Mouse (Mus musculus) liver, adult 2 months (tissue): ENCODE measurements around the gene Slc5a6. TPM values are rescaled to one million over a fixed set of nuclear protein-coding genes. Genes with fewer than 3 reads are reported as not detected.

Source experiments
- DNase-seq: peaks from one replicate; pipeline ENCODE4 v3.0.0-alpha.2; 2011; ENCODE audit warnings: low read depth, low spot score; ENCODE audit errors: extremely low read depth
- H3K27ac ChIP-seq: fragments of 200-500 bp; replicated peaks from 2 replicates; pipeline ENCODE4 v1.5.1; 2012; ENCODE audit warnings: low read depth, mild to moderate bottlenecking, control low read depth, inconsistent platforms, low read length; ENCODE audit not compliant: insufficient read depth
- H3K27me3 ChIP-seq: fragments of 200-500 bp; 2 replicates; pipeline ENCODE4 v1.6.1; 2012; ENCODE audit warnings: mild to moderate bottlenecking, moderate library complexity, low read length, inconsistent platforms; ENCODE audit not compliant: control insufficient read depth, insufficient read depth
- H3K36me3 ChIP-seq: fragments of 200-500 bp; 2 replicates; pipeline ENCODE4 v1.6.1; 2012; ENCODE audit warnings: low read length, inconsistent platforms; ENCODE audit not compliant: control insufficient read depth, insufficient read depth
- H3K4me1 ChIP-seq: fragments of 200-500 bp; 2 replicates; pipeline ENCODE4 v1.6.1; 2011; ENCODE audit warnings: low read length; ENCODE audit not compliant: control insufficient read depth, insufficient read depth
- H3K4me3 ChIP-seq: fragments of 200-500 bp; 2 replicates; pipeline ENCODE4 v1.5.1; 2011; ENCODE audit warnings: low read depth, mild to moderate bottlenecking, control low read depth, low read length, moderate library complexity; ENCODE audit not compliant: insufficient read depth
- H3K79me2 ChIP-seq: fragments of 200-500 bp; 2 replicates; pipeline ENCODE4 v1.6.1; 2012; ENCODE audit warnings: inconsistent platforms, mild to moderate bottlenecking, low read length, moderate library complexity; ENCODE audit not compliant: control insufficient read depth, insufficient read depth
- H3K9ac ChIP-seq: fragments of 200-500 bp; 2 replicates; pipeline ENCODE4 v1.6.1; 2012; ENCODE audit warnings: low read depth, mild to moderate bottlenecking, control low read depth, inconsistent platforms, low read length
- CTCF ChIP-seq: fragments of 200-500 bp; IDR thresholded peaks from 2 replicates; pipeline ENCODE4 v1.5.1; 2011; ENCODE audit warnings: low read depth, low read length, control low read depth
- POLR2A ChIP-seq: fragments of 200-500 bp; IDR thresholded peaks from 2 replicates; pipeline ENCODE4 v1.6.1; 2011; ENCODE audit warnings: low read length, control low read depth; ENCODE audit not compliant: insufficient read depth; ENCODE audit errors: extremely low read depth
- WGBS: fragments of 180-500 bp; shearing (Covaris S2); methylation state at CpG from one replicate; pipeline ENCODE4 v1.1.7; 2018; 5-methylcytosine and 5-hydroxymethylcytosine counted together
- polyA plus RNA-seq: library from polyadenylated mRNA; depleted of rRNA; stranded (reverse); fragments of >200 nt; gene quantifications from 2 replicates; pipeline ENCODE4 v1.2.3, GENCODE M21; 2012
- total RNA-seq: library from RNA; depleted of rRNA; stranded (reverse); fragments of >200 nt; gene quantifications from 2 replicates; pipeline ENCODE4 v1.2.3, GENCODE M21; 2014

The Slc5a6 gene
- total and polyA plus RNA-seq, 2 experiments, result 6.7 to 16.2 TPM

GRCm38 (mm10) chr5:31073176-31073575 lies 24.5 kb upstream of the Slc5a6 start:
- TF ChIP-seq CTCF (no peak), POLR2A (no peak)
- Histone ChIP-seq H3K9ac (no peak overlapping the region), H3K4me3 (no peak overlapping the region), H3K79me2 (no peaks in the 10 kb centered on the region), H3K4me1 (no peaks in the 10 kb centered on the region), H3K27me3 (no peaks in the 10 kb centered on the region), H3K27ac (no peak overlapping the region), H3K36me3 (peaks cover 22% of the 10 kb centered on the region)
- no peak for DNase-seq
- 88% methylated on average over 12 of the region's 12 CpGs for WGBS

DNA sequence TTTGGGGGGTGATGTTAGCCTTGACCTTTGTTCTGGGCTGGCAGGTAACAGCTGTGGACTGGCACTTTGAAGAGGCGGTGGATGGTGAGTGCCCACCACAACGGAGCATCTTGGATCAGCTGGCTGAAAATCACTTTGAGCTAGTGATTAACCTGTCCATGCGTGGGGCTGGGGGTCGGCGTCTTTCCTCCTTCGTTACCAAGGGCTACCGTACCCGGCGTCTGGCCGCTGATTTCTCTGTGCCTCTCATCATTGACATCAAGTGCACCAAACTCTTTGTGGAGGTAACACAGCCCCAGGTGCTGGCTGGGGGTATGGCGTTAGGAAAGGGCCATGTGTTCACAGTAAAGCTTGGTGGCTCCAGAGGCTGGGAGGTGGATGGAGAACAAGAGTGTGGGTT lies 23.1 kb upstream of the Slc5a6 start:
- Histone ChIP-seq H3K27me3 (no peaks in the 10 kb centered on the region), H3K36me3 (peaks cover 29% of the 10 kb centered on the region), H3K79me2 (no peaks in the 10 kb centered on the region), H3K4me3 (no peak overlapping the region), H3K9ac (no peak overlapping the region), H3K4me1 (no peaks in the 10 kb centered on the region), H3K27ac (no peak overlapping the region)
- 96% methylated on average over 11 of the region's 11 CpGs for WGBS
- no peak for DNase-seq
- TF ChIP-seq CTCF (no peak), POLR2A (no peak)

GRCm38 (mm10) chr5:31071059-31071458 lies 22.3 kb upstream of the Slc5a6 start:
- Histone ChIP-seq H3K9ac (no peak overlapping the region), H3K4me1 (no peaks in the 10 kb centered on the region), H3K4me3 (no peak overlapping the region), H3K27me3 (no peaks in the 10 kb centered on the region), H3K27ac (no peak overlapping the region), H3K79me2 (no peaks in the 10 kb centered on the region), H3K36me3 (peaks cover 30% of the 10 kb centered on the region)
- no peak for DNase-seq
- WGBS, result 76% methylated on average over 2 of the region's 2 CpGs
- TF ChIP-seq POLR2A (no peak), CTCF (no peak)

DNA sequence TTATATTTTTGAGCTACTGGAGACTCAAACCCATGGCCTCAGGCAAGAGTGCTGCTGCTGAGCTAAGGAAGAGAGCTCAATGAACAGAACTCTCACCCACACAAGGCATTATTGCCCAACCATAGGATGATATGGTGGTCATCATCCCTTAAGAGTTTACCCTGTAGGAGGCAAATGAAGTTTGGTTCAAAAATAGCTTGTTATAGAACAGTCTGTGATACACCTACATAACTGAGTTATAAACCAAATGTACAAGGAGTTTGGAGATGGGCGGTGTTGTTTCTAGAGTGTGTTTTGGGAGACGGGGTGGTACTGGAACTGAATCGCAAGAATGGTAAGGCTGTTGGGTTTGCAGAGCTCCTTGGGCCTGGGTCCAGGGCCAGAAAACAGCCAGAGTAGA lies 21.1 kb upstream of the Slc5a6 start:
- no peak for TF ChIP-seq POLR2A
- TF ChIP-seq CTCF, result no peak
- Histone ChIP-seq H3K27me3 (no peaks in the 10 kb centered on the region), H3K36me3 (peaks cover 29% of the 10 kb centered on the region)

DNA sequence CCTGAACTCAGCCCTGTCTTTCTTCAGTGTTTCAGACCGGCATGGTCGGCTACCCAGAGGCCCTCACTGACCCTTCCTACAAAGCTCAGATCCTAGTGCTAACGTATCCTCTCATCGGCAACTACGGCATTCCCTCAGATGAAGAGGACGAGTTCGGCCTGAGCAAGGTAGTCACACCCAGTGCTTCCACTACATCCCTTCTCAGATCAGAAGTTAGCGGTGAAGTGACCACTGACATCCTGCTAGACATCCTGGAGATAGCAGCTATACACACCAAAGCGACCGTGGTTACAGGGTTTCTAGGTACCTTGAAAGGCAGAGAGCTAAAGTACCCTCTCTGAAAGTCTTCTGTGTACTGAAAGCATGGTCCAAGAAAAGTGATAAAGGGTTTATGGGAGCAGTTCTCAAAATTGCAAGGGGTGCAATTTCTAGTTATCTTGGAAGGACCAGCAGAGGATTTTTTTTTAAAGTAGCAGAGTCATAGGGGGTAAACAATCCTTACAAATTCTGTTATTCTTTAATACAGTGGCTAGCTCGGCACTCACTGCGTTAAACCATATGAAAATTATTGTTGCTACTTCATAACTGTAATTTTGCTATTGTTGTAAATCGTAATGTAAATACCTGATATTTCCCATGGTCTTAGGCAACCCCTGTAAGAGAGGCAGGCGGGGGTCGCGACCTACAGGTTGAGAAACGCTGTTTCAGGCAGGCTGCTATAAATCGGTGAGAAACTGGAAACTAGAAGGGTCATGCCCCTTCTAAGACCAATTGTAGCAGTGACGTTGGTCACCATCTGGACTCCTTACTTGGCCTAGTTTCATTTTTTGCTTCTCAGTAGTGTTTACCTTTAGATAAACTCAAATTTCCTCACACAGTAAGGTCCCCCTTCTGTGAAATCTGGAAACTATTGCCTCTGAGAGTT lies 6.8 kb upstream of the Slc5a6 start:
- H3K27ac ChIP-seq, result no peak overlapping the region

More for the DNA sequence above, 21.1 kb upstream of the Slc5a6 start:
- H3K27ac ChIP-seq, result no peak overlapping the region
- no peak overlapping the region for H3K4me3 ChIP-seq
- no peaks in the 10 kb centered on the region for H3K79me2 ChIP-seq
- 98% methylated on average over 3 of the region's 3 CpGs for WGBS
- DNase-seq, result no peak
- H3K9ac ChIP-seq, result no peak overlapping the region
- H3K4me1 ChIP-seq, result no peaks in the 10 kb centered on the region

More for the DNA sequence above, 6.8 kb upstream of the Slc5a6 start:
- TF ChIP-seq POLR2A (no peak), CTCF (no peak)
- Histone ChIP-seq H3K36me3 (peaks cover 8% of the 10 kb centered on the region; the same call in 1 of the 2 replicates), H3K4me1 (peaks cover 8% of the 10 kb centered on the region; the same call in 1 of the 2 replicates), H3K79me2 (no peaks in the 10 kb centered on the region), H3K27me3 (no peaks in the 10 kb centered on the region), H3K4me3 (peak overlapping the region; percentile 71), H3K9ac (peak overlapping the region; percentile 73)
- WGBS, result 41% methylated on average over 19 of the region's 19 CpGs
- no peak for DNase-seq
